Mouse (Mus musculus) forebrain, embryonic 11.5 days (tissue): ENCODE data around the gene Plin5. TPM values are rescaled to one million over a fixed set of nuclear protein-coding genes. Genes with fewer than 3 reads are reported as not detected.

ENCODE experiments used
- ATAC-seq: fragments of 200-750 bp; cut with Nextera tagmentation; replicated peaks from 2 replicates; pipeline ENCODE4 v1.8.0; 2017; ENCODE audit warnings: moderate TSS enrichment; ENCODE audit not compliant: low FRiP score
- DNase-seq: peaks from one replicate; pipeline ENCODE4 v3.0.0-alpha.2; 2017; ENCODE audit warnings: low spot score
- H3K27ac ChIP-seq: fragments of 300-500 bp; sonication (generic); 2 replicates; pipeline ENCODE4 v1.5.1; 2014; ENCODE audit warnings: low read depth, low read length
- H3K27me3 ChIP-seq: fragments of 300-500 bp; sonication (generic); 2 replicates; pipeline ENCODE4 v1.6.1; 2014; ENCODE audit warnings: mild to moderate bottlenecking, low read length, mixed read lengths; ENCODE audit not compliant: control insufficient read depth, insufficient read depth
- H3K36me3 ChIP-seq: fragments of 300-500 bp; sonication (generic); 2 replicates; pipeline ENCODE4 v1.6.1; 2014; ENCODE audit warnings: mild to moderate bottlenecking, low read length, moderate library complexity, mixed read lengths; ENCODE audit not compliant: control insufficient read depth, insufficient read depth
- H3K4me1 ChIP-seq: fragments of 300-500 bp; sonication (generic); replicated peaks from 2 replicates; pipeline ENCODE4 v1.6.1; 2014; ENCODE audit warnings: low read length, mixed read lengths; ENCODE audit not compliant: control insufficient read depth, insufficient read depth
- H3K4me2 ChIP-seq: fragments of 300-500 bp; sonication (generic); 2 replicates; pipeline ENCODE4 v1.6.1; 2014; ENCODE audit warnings: low read depth, mild to moderate bottlenecking, low read length, moderate library complexity, mixed read lengths; ENCODE audit not compliant: severe bottlenecking
- H3K4me3 ChIP-seq: fragments of 300-500 bp; sonication (generic); 2 replicates; pipeline ENCODE4 v1.5.1; 2014; ENCODE audit warnings: low read depth, low read length
- H3K9ac ChIP-seq: fragments of 300-500 bp; sonication (generic); 2 replicates; pipeline ENCODE4 v1.6.1; 2014; ENCODE audit warnings: low read length
- H3K9me3 ChIP-seq: fragments of 300-500 bp; sonication (generic); 2 replicates; pipeline ENCODE4 v1.6.1; 2016; ENCODE audit warnings: low read length, mixed read lengths; ENCODE audit not compliant: control insufficient read depth
- WGBS: fragments of 180-500 bp; shearing (Covaris S2); extraction: QIAGEN DNeasy Blood & Tissue Kit; methylation state at CpG from one replicate; pipeline ENCODE4 v1.1.7; 2014; 5-methylcytosine and 5-hydroxymethylcytosine counted together
- polyA plus RNA-seq: library from polyadenylated mRNA; unstranded; fragments of >200 nt; fragmentation: Nextera tagmentation; extraction: Ambion mirVana; gene quantifications from 2 replicates; pipeline ENCODE4 v1.2.1, GENCODE M21; 2014

The Plin5 gene
- polyA plus RNA-seq, 1 experiment from 2014 or later = 0.21 TPM

DNA sequence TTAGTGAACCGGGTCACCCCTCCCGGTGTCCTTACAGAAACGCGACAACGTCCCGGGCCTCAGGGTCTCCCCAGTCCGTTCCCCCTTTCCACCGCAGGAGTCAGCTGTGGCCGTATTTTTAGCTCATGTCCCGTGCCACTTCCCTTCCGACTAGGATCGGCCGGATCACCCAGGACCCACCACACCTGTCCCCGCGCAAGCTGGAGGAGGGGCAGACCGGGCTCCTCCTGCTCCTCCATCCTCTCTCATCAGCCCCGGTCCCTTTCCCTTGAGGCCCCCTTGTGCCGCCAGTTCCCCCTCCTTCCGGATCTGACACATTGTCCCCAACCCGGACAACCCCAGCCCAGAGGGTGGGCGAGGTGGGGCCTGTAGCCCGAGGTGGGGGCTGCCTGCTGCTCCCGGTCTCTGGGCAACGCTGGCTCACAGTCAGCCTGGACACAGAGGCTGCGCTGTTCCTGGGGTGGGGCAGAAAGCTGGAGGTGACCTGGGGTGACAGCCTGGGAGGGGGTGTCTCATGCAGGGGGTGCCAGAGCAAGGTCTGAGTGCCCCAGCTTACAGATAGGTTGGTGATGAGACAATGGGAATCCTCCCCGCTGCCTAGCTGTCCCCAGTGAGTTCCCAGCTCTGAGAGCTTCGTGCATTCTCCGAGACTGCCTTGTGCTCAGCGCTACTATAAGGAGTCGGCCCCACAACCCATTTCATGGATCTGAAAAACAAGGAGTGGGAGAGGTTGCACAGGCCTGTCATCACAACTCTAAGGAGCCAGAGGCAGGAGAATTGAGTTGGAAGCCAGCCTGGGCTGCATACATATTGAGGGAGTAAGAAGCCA lies 31.6 kb upstream of the Plin5 start:
- peak overlapping the region; percentile 9; the same call in 1 of the 2 replicates for H3K4me3 ChIP-seq
- ATAC-seq (peak; percentile 19; the same call in 1 of the 2 replicates), DNase-seq (no peak)
- 1% methylated on average over 30 of the region's 30 CpGs for WGBS
- H3K4me2 ChIP-seq = peak overlapping the region; percentile 37
- H3K36me3 ChIP-seq = no peaks in the 10 kb centered on the region
- H3K9me3 ChIP-seq = no peaks in the 10 kb centered on the region
- peaks cover 22% of the 10 kb centered on the region for H3K27me3 ChIP-seq
- no peak overlapping the region for H3K27ac ChIP-seq
- H3K4me1 ChIP-seq = peaks cover 6% of the 10 kb centered on the region
- H3K9ac ChIP-seq = peak overlapping the region; percentile 35

DNA sequence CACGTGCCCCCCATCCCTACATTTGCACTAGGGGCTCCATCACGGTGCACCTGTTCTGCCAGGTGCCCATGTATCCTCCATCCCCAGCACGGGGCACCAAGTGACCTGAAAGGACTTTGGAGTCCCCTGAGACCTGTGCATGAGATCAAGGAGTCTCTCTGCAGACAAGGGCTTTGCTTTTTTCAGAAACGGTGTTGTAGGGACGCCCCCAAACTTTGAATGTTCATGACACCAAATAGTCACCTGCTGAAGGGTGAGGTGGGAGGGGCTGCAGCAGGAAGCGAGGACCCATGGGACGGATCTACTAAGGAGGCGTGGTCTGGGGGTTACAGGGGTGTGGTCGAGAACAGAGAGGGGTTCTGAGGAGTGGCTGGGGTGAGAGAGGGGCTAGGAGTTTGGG lies 30.9 kb upstream of the Plin5 start:
- peaks cover 5% of the 10 kb centered on the region for H3K4me1 ChIP-seq
- ATAC-seq (no peak), DNase-seq (no peak)
- H3K27ac ChIP-seq = no peak overlapping the region
- H3K9me3 ChIP-seq = no peaks in the 10 kb centered on the region
- peaks cover 22% of the 10 kb centered on the region for H3K27me3 ChIP-seq
- no peaks in the 10 kb centered on the region for H3K36me3 ChIP-seq
- no peak overlapping the region; the same call in 1 of the 2 replicates for H3K9ac ChIP-seq
- H3K4me2 ChIP-seq = no peak overlapping the region; the same call in 1 of the 2 replicates
- no peak overlapping the region for H3K4me3 ChIP-seq
- WGBS = 21% methylated on average over 9 of the region's 9 CpGs

DNA sequence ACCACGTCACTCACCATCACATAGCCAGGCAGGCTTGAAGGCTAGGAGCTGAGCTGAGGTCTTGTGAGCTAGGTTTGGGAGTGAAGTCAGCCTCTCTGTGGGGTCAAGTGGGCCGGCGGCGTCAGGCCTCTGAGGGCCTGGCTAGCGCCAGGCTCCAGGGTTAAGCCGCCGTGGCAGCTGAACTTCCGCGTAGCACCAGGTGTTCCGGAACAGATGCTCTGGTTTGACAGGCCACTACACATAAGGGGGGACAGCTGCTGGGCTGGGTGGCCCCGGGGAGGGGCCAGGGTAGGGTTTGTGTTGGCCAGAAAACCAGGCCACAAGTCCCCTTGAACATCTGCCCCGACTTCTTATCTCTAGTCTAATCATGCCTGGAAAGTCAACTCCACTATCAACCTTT lies 30.0 kb upstream of the Plin5 start:
- Histone ChIP-seq H3K4me2 (no peak overlapping the region), H3K27me3 (peaks cover 22% of the 10 kb centered on the region), H3K36me3 (no peaks in the 10 kb centered on the region)

DNA sequence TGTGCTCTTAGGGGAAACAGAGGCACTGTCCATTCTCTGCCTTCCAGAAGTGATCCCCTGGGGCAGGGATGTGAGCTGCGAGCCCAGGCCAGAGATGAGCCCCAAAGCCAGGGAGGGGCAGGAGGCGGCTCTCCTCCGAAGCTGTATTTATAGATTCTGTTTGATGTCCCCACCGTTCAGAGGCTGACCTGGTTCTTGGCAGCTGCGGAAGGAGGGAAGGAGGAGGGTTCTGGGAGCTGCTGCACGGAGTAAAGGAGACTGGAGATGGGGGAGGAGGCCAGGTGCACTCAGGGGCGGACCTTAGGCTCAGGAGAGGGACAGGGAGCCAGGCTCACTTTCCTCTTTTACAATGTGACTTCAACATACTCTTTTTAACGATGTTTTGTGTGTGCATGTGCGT lies 28.7 kb upstream of the Plin5 start:
- WGBS = 26% methylated on average over 9 of the region's 9 CpGs
- H3K36me3 ChIP-seq = no peaks in the 10 kb centered on the region
- DNase-seq = no peak
- no peak overlapping the region for H3K27ac ChIP-seq
- no peak for ATAC-seq
- H3K4me2 ChIP-seq = no peak overlapping the region
- peaks cover 17% of the 10 kb centered on the region for H3K4me1 ChIP-seq
- H3K27me3 ChIP-seq = peaks cover 30% of the 10 kb centered on the region
- H3K4me3 ChIP-seq = no peak overlapping the region
- H3K9me3 ChIP-seq = no peaks in the 10 kb centered on the region
- H3K9ac ChIP-seq = no peak overlapping the region

More for the DNA sequence above, 30.0 kb upstream of the Plin5 start:
- no peak overlapping the region for H3K9ac ChIP-seq
- peaks cover 6% of the 10 kb centered on the region for H3K4me1 ChIP-seq
- no peak overlapping the region for H3K27ac ChIP-seq
- 71% methylated on average over 12 of the region's 12 CpGs for WGBS
- ATAC-seq (no peak), DNase-seq (no peak)
- H3K4me3 ChIP-seq = no peak overlapping the region
- H3K9me3 ChIP-seq = no peaks in the 10 kb centered on the region

DNA sequence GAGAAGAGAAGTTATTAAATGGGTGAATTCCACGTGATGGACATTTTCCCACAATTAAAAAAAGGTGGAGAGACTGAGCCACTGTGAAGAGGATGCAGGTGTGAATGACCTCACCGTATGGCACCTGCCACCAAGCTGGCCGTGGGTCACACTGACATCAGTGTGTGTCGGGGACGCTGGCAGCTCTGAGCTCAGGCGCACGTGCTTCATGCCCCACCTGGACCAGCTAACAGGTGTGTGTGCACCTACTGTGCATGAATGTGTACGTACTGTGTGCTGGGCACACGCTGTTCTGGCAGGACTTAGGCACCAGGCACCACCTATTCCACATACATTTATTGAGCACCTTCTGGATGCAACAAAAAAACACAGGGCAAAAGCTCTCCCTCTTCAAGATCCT lies 27.1 kb upstream of the Plin5 start:
- 78% methylated on average over 9 of the region's 9 CpGs for WGBS
- no peak overlapping the region for H3K27ac ChIP-seq
- H3K27me3 ChIP-seq = peaks cover 37% of the 10 kb centered on the region
- H3K9me3 ChIP-seq = no peaks in the 10 kb centered on the region
- no peak overlapping the region for H3K9ac ChIP-seq
- no peak for ATAC-seq
- no peak overlapping the region for H3K4me2 ChIP-seq
- no peak overlapping the region for H3K4me3 ChIP-seq
- peaks cover 17% of the 10 kb centered on the region for H3K4me1 ChIP-seq
- H3K36me3 ChIP-seq = no peaks in the 10 kb centered on the region
- no peak for DNase-seq

DNA sequence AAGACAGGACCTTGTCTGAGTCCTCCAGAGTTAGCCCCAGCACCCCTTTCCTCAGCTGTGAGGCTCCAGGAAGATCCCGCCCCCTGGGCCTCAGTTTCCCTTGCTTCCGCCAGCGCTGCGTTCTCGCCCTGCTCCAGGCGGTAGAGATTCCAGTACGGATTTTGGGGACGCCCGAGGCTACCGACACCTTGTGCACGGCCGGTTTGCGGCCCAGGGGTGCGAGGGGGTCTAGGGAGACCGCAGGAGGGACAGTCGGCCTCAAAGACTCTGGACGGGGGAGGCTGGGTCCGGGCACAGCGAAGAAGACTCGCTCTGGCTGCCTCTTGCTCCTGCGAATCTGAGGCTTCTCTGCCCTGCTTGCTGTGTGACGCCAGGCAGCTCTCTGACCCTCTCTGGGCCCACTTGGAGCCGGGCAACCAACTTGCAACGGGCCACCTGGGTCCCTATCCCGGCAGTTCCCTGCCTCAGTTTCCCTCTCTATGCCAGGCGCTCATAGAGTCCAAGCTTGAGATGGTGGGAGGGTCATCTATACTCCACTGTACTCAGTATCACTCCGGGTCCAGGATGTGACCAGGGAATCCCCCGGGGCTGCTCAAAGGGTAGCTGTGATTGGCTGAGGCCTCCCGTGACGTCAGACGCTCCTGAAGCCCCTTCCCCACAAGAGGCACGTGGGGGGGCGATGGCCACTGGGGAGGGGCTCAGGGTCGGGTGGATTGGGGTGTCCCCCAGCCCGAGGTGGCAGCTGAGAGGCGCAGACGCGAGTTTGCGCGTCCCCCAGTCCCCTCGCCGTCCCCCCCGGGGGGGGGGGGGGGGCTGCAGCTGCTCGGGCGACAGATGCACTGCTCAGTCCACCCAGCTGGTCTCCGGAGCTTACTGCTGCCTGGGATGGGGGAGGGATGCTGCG lies 24.6 kb upstream of the Plin5 start:
- under 1% methylated on average over 36 of the region's 47 CpGs for WGBS
- DNase-seq (peak; percentile 75), ATAC-seq (peak; percentile 58)
- no peaks in the 10 kb centered on the region for H3K36me3 ChIP-seq
- peak overlapping the region; percentile 62 for H3K4me2 ChIP-seq
- H3K4me3 ChIP-seq = peak overlapping the region; percentile 30
- H3K9me3 ChIP-seq = no peaks in the 10 kb centered on the region
- peaks cover 12% of the 10 kb centered on the region for H3K4me1 ChIP-seq
- H3K27me3 ChIP-seq = peaks cover 37% of the 10 kb centered on the region
- no peak overlapping the region for H3K27ac ChIP-seq
- H3K9ac ChIP-seq = peak overlapping the region; percentile 45

DNA sequence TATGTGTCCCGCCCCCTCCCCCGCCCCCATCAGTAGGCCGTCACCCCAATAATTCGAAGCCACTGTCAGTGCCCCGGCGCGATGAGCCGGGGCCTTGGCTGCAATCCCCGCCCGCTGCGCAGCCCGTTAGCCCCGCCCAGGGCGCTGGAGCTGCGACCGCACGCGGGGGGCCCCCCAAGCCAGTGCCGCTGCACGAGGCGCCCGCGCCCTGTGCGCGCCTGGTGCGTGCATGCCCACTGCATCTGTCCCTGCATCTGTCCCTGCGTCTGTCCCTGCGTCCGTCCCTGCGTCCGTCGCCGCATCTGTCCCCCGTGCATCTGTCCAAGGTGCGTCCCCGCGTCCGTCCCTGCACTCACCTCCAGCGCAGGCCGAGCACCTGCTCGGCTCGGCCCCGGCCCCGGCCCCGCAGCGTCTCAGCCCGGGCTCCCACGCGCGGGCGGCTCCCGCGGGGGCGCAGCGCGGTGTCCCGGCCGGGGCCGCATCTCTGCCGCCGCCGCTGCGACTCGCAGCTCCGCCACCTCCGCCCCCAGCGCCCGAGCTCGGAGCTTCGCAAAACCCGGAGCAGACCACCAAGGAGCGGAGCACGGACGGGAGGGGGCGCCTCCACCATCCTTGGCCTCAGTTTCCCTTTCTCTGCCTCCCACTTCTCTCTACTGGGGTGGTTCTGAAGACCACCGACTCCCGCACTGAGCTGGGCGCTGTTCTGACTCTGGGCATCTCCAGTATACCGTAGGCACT lies 22.6 kb upstream of the Plin5 start, which contains the start of gene Sema6b:
TSS of gene Sema6b (minus strand) at position 486 of the 738 bp plus-strand sequence.
- no peak within 1 kb of the TSS for H3K27ac ChIP-seq
- DNase-seq = peak; percentile 84
- peaks cover 37% of the 10 kb centered on the region for H3K27me3 ChIP-seq
- H3K9ac ChIP-seq = peak within 1 kb of the TSS; percentile 50
- peaks cover 12% of the 10 kb centered on the region for H3K4me1 ChIP-seq
- no peaks in the 10 kb centered on the region for H3K36me3 ChIP-seq
- H3K9me3 ChIP-seq = no peaks in the 10 kb centered on the region
- WGBS = 1% methylated on average over 62 of the region's 79 CpGs
- ATAC-seq = peak; percentile 45
- H3K4me3 ChIP-seq = peak within 1 kb of the TSS; percentile 61
- peak within 1 kb of the TSS; percentile 91 for H3K4me2 ChIP-seq

DNA sequence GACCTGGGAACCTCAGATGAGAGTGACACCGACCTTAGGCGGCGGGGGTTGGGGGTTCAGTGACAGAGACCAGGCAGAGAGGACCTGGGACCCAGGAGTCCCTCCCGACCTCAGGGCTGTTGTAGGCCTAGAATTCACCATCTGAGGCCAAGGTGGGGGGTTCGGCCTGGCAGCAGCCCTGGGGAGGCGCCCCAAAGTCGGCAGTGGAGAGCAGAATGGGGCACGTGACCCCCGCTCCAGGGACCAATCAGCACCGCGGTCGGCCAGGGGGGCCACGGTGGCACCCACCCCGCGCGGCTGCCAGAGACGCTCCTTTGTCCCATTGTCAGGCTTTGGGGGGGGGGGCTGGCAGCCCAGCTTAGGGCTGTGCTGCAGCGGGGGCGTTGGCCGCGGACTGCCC lies 22.0 kb upstream of the Plin5 start:
- Histone ChIP-seq H3K4me2 (peak overlapping the region; percentile 91), H3K4me3 (peak overlapping the region; percentile 61), H3K9me3 (no peaks in the 10 kb centered on the region), H3K27ac (no peak overlapping the region), H3K4me1 (peaks cover 12% of the 10 kb centered on the region), H3K36me3 (no peaks in the 10 kb centered on the region), H3K27me3 (peaks cover 37% of the 10 kb centered on the region), H3K9ac (peak overlapping the region; percentile 50)
- 3% methylated on average over 16 of the region's 21 CpGs for WGBS
- DNase-seq (no peak), ATAC-seq (peak; percentile 16; the same call in 1 of the 2 replicates)
